In genomic region chr14:47361418-47361817, GRCm38 (mm10) we compare ENCODE assay signal across 28 mouse cellular contexts. TPM values are rescaled to one million over a fixed set of nuclear protein-coding genes. Genes with fewer than 3 reads are reported as not detected.
A peak's percentile ranks its signal among the peaks of the same experiment; 100 is the strongest.
DNase-seq lines count a peak whose midpoint lies in the region; ATAC-seq and TF ChIP-seq lines count a peak whose summit lies in the region.
"Had no signal": no experiment of that assay in that cellular context is flagged by ENCODE, and none has a peak within 500 bp of the region (broad histone marks: within the 10 kb centered on the region; RNA-seq: fewer than 3 reads in every experiment).

No protein-coding gene starts in this region.

- no peaks in the 10 kb centered on the region for H3K27me3 ChIP-seq in liver, postnatal 0 days (ENCODE audit: insufficient read depth, low read length)
- H3K27me3 ChIP-seq in hindbrain, embryonic 16.5 days (replicated peaks; ENCODE audit: control insufficient read depth, insufficient read depth, low read length): no peaks in the 10 kb centered on the region
- H3K27me3 ChIP-seq: heart, embryonic 15.5 days; hindbrain, embryonic 13.5 days; intestine, embryonic 15.5 days; lung, embryonic 15.5 days; neural tube, embryonic 12.5 days had no signal

- H3K9ac ChIP-seq in liver, postnatal 0 days (replicated peaks): no peak overlapping the region
- no peak overlapping the region for H3K9ac ChIP-seq in hindbrain, embryonic 16.5 days (ENCODE audit: low read depth, low read length)
- H3K9ac ChIP-seq: heart, embryonic 15.5 days; hindbrain, embryonic 13.5 days; intestine, embryonic 15.5 days; liver, embryonic 14.5 days; lung, embryonic 15.5 days; midbrain, embryonic 12.5 days; neural tube, embryonic 12.5 days had no signal

- 64% methylated on average over 2 of the region's 2 CpGs for WGBS in liver, postnatal 0 days (ENCODE audit: insufficient replicate concordance)
- 93% methylated on average over 2 of the region's 2 CpGs for WGBS in hindbrain, embryonic 16.5 days

- no peak for ATAC-seq in liver, postnatal 0 days
- ATAC-seq in CD4-positive, CD25-positive, alpha-beta regulatory T cell, adult 4 months: peak; percentile 11
- peak; percentile 33 for ATAC-seq in monocyte, adult 5-6 weeks (replicated peaks; ENCODE audit: insufficient number of reproducible peaks, low FRiP score, low TSS enrichment, poor library complexity, severe bottlenecking)
- ATAC-seq in inflammation-experienced regulatory T-cells, adult 6 months: no peak
- ATAC-seq in hindbrain, embryonic 16.5 days: no peak
- ATAC-seq: intestine, embryonic 15.5 days had no signal

- no peak for TF ChIP-seq EP300 in liver, postnatal 0 days (IDR thresholded peaks at IDR 0.05; ENCODE audit: low read depth)

- H3K4me1 ChIP-seq in liver, postnatal 0 days (ENCODE audit: insufficient read depth): peaks cover 6% of the 10 kb centered on the region
- no peaks in the 10 kb centered on the region for H3K4me1 ChIP-seq in brown adipose tissue, adult 24 weeks (ENCODE audit: control insufficient read depth, insufficient read depth, insufficient read length, low read length)
- H3K4me1 ChIP-seq in hindbrain, embryonic 16.5 days (ENCODE audit: control insufficient read depth, insufficient read depth, low read depth, low read length): no peaks in the 10 kb centered on the region; the same call in 1 of the 2 replicates

- TF ChIP-seq CTCF in liver, postnatal 0 days (IDR thresholded peaks at IDR 0.05; ENCODE audit: low read depth): no peak

- H3K4me2 ChIP-seq in liver, postnatal 0 days (ENCODE audit: low read depth, low read length): no peak overlapping the region
- no peak overlapping the region for H3K4me2 ChIP-seq in hindbrain, embryonic 16.5 days (ENCODE audit: low read length)
- H3K4me2 ChIP-seq: heart, embryonic 15.5 days; hindbrain, embryonic 13.5 days; intestine, embryonic 15.5 days; lung, embryonic 15.5 days; midbrain, embryonic 12.5 days; neural tube, embryonic 12.5 days had no signal

- no peak overlapping the region for H3K4me3 ChIP-seq in liver, postnatal 0 days (ENCODE audit: low read depth, low read length)
- no peak overlapping the region for H3K4me3 ChIP-seq in brown adipose tissue, adult 24 weeks (ENCODE audit: insufficient read depth, low read depth, low read length)
- no peak overlapping the region for H3K4me3 ChIP-seq in hindbrain, embryonic 16.5 days (ENCODE audit: low read length)
- H3K4me3 ChIP-seq: forebrain, embryonic 10.5 days; gastrocnemius, adult 2 months; heart, embryonic 15.5 days; hindbrain, embryonic 13.5 days; intestine, embryonic 15.5 days; layer of hippocampus, adult 2 months; limb, embryonic 10.5 days; lung, embryonic 15.5 days; midbrain, embryonic 12.5 days; neural tube, embryonic 12.5 days had no signal

- H3K9me3 ChIP-seq in liver, postnatal 0 days (ENCODE audit: low read length): no peaks in the 10 kb centered on the region
- no peaks in the 10 kb centered on the region for H3K9me3 ChIP-seq in hindbrain, embryonic 16.5 days (ENCODE audit: control insufficient read depth, low read length)
- H3K9me3 ChIP-seq: forebrain, embryonic 10.5 days; heart, embryonic 15.5 days; hindbrain, embryonic 13.5 days; intestine, embryonic 15.5 days; limb, embryonic 10.5 days; lung, embryonic 15.5 days; midbrain, embryonic 12.5 days; neural tube, embryonic 12.5 days had no signal

- H3K27ac ChIP-seq in liver, postnatal 0 days (ENCODE audit: low read depth): peak overlapping the region; percentile 45; the same call in 1 of the 2 replicates
- peak overlapping the region; percentile 79 for H3K27ac ChIP-seq in brown adipose tissue, adult 24 weeks (replicated peaks; ENCODE audit: low read depth, low read length)
- no peak overlapping the region for H3K27ac ChIP-seq in hindbrain, embryonic 16.5 days (ENCODE audit: low read depth, low read length)
- H3K27ac ChIP-seq: forebrain, embryonic 10.5 days; gastrocnemius, adult 2 months; hindbrain, embryonic 13.5 days; intestine, embryonic 15.5 days; layer of hippocampus, adult 2 months; limb, embryonic 10.5 days; liver, embryonic 14.5 days; lung, embryonic 15.5 days; midbrain, embryonic 12.5 days; neural tube, embryonic 12.5 days had no signal

- no peak for DNase-seq in liver, postnatal 0 days
- DNase-seq in liver: no peak
- no peak for DNase-seq in cerebellum, adult 18-20 months
- DNase-seq: adrenal gland, postnatal 14 days; cerebellum, adult 11 months; cerebellum, postnatal 10 days; gastrocnemius, adult 2 months; heart, postnatal 36 days; kidney, adult 8-10 months; kidney, postnatal 25 days; retina, postnatal 1 day; right cerebral cortex, postnatal 25 days; thymus, postnatal 14 days had no signal

- no peaks in the 10 kb centered on the region for H3K36me3 ChIP-seq in liver, postnatal 0 days (replicated peaks; ENCODE audit: insufficient read depth, low read length)
- H3K36me3 ChIP-seq in hindbrain, embryonic 16.5 days (ENCODE audit: control insufficient read depth, insufficient read depth, low read length): no peaks in the 10 kb centered on the region
- H3K36me3 ChIP-seq: forebrain, embryonic 10.5 days; heart, embryonic 15.5 days; hindbrain, embryonic 13.5 days; intestine, embryonic 15.5 days; limb, embryonic 10.5 days; lung, embryonic 15.5 days; midbrain, embryonic 12.5 days; neural tube, embryonic 12.5 days had no signal

RNA-seq across cellular contexts. Expression of gene Lgals3, which starts 6.1 kb away (rescaled TPM):
- polyA plus RNA-seq in liver, postnatal 0 days (2015; fragmentation: Nextera tagmentation; extraction: Ambion mirVana): 53.3 and 60.8 TPM in 2 replicates
- polyA plus RNA-seq in CD4-positive, CD25-positive, alpha-beta regulatory T cell, adult 4 months (2017; shearing (Covaris generic)): 10 to 100 TPM; 12.5 to 13.6 TPM
- polyA plus RNA-seq in brown adipose tissue, adult 24 weeks (2012; ENCODE audit: insufficient read depth, insufficient read length, missing spikeins): 11.3 and 22.2 TPM in 2 replicates
- 98.5 to 263 TPM (median 189 TPM) in 3 replicates for total RNA-seq in monocyte, adult 5-6 weeks (2017)
- 100 to 1,000 TPM in 1 of 3 experiments, 10 to 100 TPM in 1, 1 to 10 TPM in 1; 7.1 to 195 (median 12.4) TPM for polyA plus RNA-seq in inflammation-experienced regulatory T-cells, adult 6 months (2017; shearing (Covaris generic))
- polyA plus RNA-seq in hindbrain, embryonic 16.5 days (2015; fragmentation: Nextera tagmentation; extraction: Ambion mirVana): 4.0 and 4.7 TPM in 2 replicates

RNA-seq across cellular contexts. Expression of gene Dlgap5, which starts 56.8 kb away (rescaled TPM):
- 16.9 and 17.9 TPM in 2 replicates for polyA plus RNA-seq in liver, postnatal 0 days (2015; fragmentation: Nextera tagmentation; extraction: Ambion mirVana)
- polyA plus RNA-seq in CD4-positive, CD25-positive, alpha-beta regulatory T cell, adult 4 months (2017; shearing (Covaris generic)): 10 to 100 TPM; 11.4 to 13.0 TPM
- not detected in 2 replicates for polyA plus RNA-seq in brown adipose tissue, adult 24 weeks (2012; ENCODE audit: insufficient read depth, insufficient read length, missing spikeins)
- 2.2 to 12.5 TPM (median 10.1 TPM) in 3 replicates for total RNA-seq in monocyte, adult 5-6 weeks (2017)
- polyA plus RNA-seq in inflammation-experienced regulatory T-cells, adult 6 months (2017; shearing (Covaris generic)): 10 to 100 TPM in 2 of 3 experiments, 1 to 10 TPM in 1; 9.9 to 33.6 (median 14.7) TPM
- polyA plus RNA-seq in hindbrain, embryonic 16.5 days (2015; fragmentation: Nextera tagmentation; extraction: Ambion mirVana): 6.3 and 9.0 TPM in 2 replicates
- total RNA-seq: gastrocnemius, adult 2 months had no signal

Comparison
In these comparisons a context has a peak if more than half of its experiments do, and no peak if none do; other contexts are left out.
1. ATAC-seq: peak in CD4-positive, CD25-positive, alpha-beta regulatory T cell, adult 4 months (single experiment) and monocyte, adult 5-6 weeks (single experiment); none in liver, postnatal 0 days (single experiment), inflammation-experienced regulatory T-cells, adult 6 months (single experiment) and hindbrain, embryonic 16.5 days (single experiment).